Mouse (Mus musculus): ENCODE data around the gene Ugp2.

DNA sequence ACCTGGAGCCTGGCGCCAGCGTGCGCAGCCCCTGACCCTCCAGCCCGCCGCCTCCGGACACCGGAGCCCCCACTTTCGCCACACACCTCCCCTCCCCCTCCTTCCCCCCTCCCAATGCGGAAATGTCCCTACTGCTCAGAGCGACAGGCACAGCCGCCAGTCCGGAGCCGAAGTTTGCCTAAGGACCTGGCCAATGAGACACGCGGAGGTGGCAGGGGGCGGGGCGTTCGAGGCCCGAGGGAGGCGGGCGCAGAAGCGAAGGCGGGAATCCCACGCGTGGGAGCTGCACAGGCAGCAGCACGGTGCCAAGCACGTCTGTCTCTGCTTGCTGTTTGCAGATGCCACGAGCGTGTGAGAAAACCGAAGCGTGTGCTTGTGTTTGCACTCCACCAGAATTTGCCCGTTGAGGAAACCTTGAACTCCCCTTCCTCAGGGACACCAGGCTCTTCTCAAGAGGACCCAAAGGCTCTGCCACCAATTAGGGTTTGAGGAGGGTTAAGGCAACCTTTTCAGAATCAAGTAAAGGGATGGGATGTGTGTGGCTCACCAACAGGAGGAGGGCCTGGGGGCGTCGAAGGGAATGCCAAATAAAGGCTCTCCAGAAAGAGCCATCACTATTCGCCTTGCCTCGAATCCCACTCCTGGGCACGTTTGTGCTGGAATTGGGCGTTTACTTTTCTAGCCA lies at the start of gene Ugp2:
- TF ChIP-seq EP300 (IDR thresholded peaks at IDR 0.05): no peak
- TF ChIP-seq CTCF (IDR thresholded peaks at IDR 0.05): no peak

All from lung, postnatal 0 days (tissue).